Mouse (Mus musculus) liver, adult (tissue): ENCODE results near the gene Zdhhc23.

Source experiments
- GATA4 ChIP-seq: IDR thresholded peaks from 2 replicates; pipeline ENCODE4 v1.6.1; 2014; ENCODE audit warnings: mild to moderate bottlenecking, low read length; ENCODE audit not compliant: insufficient replicate concordance

The Zdhhc23 gene

GRCm38 (mm10) chr16:43979328-43980109 lies at the start of gene Zdhhc23:
Gene Zdhhc23, minus strand, starts transcription at chr16:43979791.
- TF ChIP-seq GATA4, result no peak

GRCm38 (mm10) chr16:44029273-44029672 lies 49.7 kb upstream of the Zdhhc23 start:
- peak; percentile 85 for TF ChIP-seq GATA4

- TF ChIP-seq GATA4, result no peak
These were observed 47.2 kb upstream of the Zdhhc23 start for GRCm38 (mm10) chr16:44026822-44027221.

- TF ChIP-seq GATA4, result no peak
These were observed 46.6 kb upstream of the Zdhhc23 start for GRCm38 (mm10) chr16:44026210-44026609.

- TF ChIP-seq GATA4, result no peak
These were observed 39.5 kb upstream of the Zdhhc23 start for GRCm38 (mm10) chr16:44018986-44019548.

- TF ChIP-seq GATA4, result peak; percentile 85
These were observed 38.8 kb upstream of the Zdhhc23 start for GRCm38 (mm10) chr16:44018372-44018771.

- TF ChIP-seq GATA4, result no peak
These were observed 38.1 kb upstream of the Zdhhc23 start for GRCm38 (mm10) chr16:44017707-44018106.

GRCm38 (mm10) chr16:44016164-44016563 lies 36.6 kb upstream of the Zdhhc23 start:
- no peak for TF ChIP-seq GATA4

- no peak for TF ChIP-seq GATA4
These were observed 36.0 kb upstream of the Zdhhc23 start for GRCm38 (mm10) chr16:44015416-44016158.

- no peak for TF ChIP-seq GATA4
These were observed 31.4 kb upstream of the Zdhhc23 start for GRCm38 (mm10) chr16:44011010-44011409.

GRCm38 (mm10) chr16:44002086-44002485 lies 22.5 kb upstream of the Zdhhc23 start:
- no peak for TF ChIP-seq GATA4

GRCm38 (mm10) chr16:43999541-43999940 lies 19.9 kb upstream of the Zdhhc23 start:
- no peak for TF ChIP-seq GATA4

GRCm38 (mm10) chr16:43999111-43999510 lies 19.5 kb upstream of the Zdhhc23 start:
- no peak for TF ChIP-seq GATA4

- TF ChIP-seq GATA4, result no peak
These were observed 15.0 kb upstream of the Zdhhc23 start for GRCm38 (mm10) chr16:43994623-43995022.

GRCm38 (mm10) chr16:43986299-43986698 lies 6.7 kb upstream of the Zdhhc23 start:
- no peak for TF ChIP-seq GATA4

- TF ChIP-seq GATA4, result no peak
These were observed 569 bp upstream of the Zdhhc23 start for GRCm38 (mm10) chr16:43980110-43980609.
